Mouse (Mus musculus): Measurements from ENCODE around the gene Daw1. TPM values are rescaled to one million over a fixed set of nuclear protein-coding genes. Genes with fewer than 3 reads are reported as not detected.

Gene Daw1
- not detected in 2 replicates for polyA plus RNA-seq (2012; rRNA removed)

DNA sequence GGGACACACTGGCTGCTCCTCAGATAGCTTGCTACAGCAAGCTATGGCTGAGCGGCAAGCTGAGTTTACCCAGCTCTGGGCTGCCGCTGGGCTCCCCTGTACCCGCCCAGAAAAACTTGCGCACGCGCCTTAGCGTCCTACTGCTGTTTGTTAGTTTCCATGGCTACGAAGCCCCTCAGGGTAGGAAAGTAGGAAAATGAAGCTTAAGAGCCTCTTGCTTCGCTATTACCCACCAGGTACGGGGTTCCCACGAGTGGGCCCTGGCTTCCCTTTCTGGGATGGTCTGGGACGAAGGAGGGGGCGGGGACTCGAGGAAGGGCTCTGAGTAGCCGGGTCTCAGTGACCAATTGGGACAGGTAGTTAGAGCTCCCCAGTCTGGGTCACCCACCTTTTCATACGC is at the start of gene Daw1:
Daw1 (plus strand) TSS at position 150 of the 400 bp plus-strand sequence.
- Histone ChIP-seq H3K27me3 (ENCODE audit: control insufficient read depth, insufficient read depth, low read length) (no peaks in the 10 kb centered on the region), H3K4me3 (ENCODE audit: extremely low read depth, insufficient read depth, insufficient read length) (peak within 1 kb of the TSS; percentile 35), H3K27ac (ENCODE audit: insufficient read depth, low read length) (no peak within 1 kb of the TSS), H3K4me1 (ENCODE audit: control insufficient read depth, insufficient read depth, insufficient read length) (no peaks in the 10 kb centered on the region), H3K36me3 (ENCODE audit: control insufficient read depth, insufficient read depth, low read length) (no peaks in the 10 kb centered on the region)
- 5% methylated on average over 16 of the region's 16 CpGs for WGBS
- TF ChIP-seq CTCF (IDR thresholded peaks at IDR 0.05; ENCODE audit: extremely low read depth, insufficient read depth, insufficient read length, insufficient replicate concordance) = no peak
- no peak for TF ChIP-seq POLR2A (IDR thresholded peaks at IDR 0.05; ENCODE audit: low read depth, low read length)
- DNase-seq (ENCODE audit: low read depth in 1 of 2, low spot score in 2 of 2) = no peak

DNA sequence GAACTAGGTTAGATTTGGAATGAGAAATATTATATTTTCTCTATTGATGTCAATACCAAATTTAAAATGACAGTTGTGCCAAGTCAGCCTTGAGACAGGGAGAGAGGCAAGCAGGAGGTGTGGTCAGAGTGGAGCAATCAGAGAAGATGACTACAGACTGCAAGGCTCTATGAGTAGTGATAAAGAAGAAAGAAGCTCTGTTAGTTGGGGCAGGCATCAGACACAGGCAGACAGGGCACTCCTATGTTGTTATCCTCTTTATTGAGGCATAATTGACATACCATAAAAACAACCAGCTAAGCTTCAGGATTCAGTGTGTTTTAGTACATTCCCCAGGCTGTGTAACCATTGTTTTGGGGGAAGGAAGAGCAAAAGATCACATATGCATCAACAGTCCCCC is 48.6 kb upstream of the Daw1 start:
- Histone ChIP-seq H3K4me3 (ENCODE audit: extremely low read depth, insufficient read depth, insufficient read length) (no peak overlapping the region), H3K4me1 (ENCODE audit: control insufficient read depth, insufficient read depth, insufficient read length) (no peaks in the 10 kb centered on the region), H3K27ac (ENCODE audit: insufficient read depth, low read length) (no peak overlapping the region), H3K27me3 (ENCODE audit: control insufficient read depth, insufficient read depth, low read length) (no peaks in the 10 kb centered on the region), H3K36me3 (ENCODE audit: control insufficient read depth, insufficient read depth, low read length) (no peaks in the 10 kb centered on the region)
- TF ChIP-seq CTCF (IDR thresholded peaks at IDR 0.05; ENCODE audit: extremely low read depth, insufficient read depth, insufficient read length, insufficient replicate concordance) (no peak), POLR2A (IDR thresholded peaks at IDR 0.05; ENCODE audit: low read depth, low read length) (no peak)
- no peak for DNase-seq (ENCODE audit: low read depth in 1 of 2, low spot score in 2 of 2)

DNA sequence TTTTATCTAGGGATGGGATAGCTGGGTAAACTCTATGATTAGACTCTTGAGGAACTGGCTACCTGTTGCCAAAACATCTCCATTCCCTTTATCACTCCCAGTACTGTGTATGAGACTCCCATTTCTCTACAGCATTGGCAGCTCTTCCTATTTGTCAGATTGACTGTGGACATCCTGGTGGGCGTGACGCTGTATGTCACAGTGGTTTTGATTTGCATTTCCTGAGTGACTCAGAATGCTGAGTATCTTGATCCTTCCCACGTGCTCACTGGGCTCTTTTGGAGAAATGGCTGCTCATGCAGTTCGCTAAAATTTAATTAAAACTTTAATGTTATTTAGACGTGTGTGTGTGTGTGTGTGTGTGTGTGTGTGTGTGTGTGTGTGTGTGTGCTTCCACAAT is 47.8 kb upstream of the Daw1 start:
- Histone ChIP-seq H3K27ac (ENCODE audit: insufficient read depth, low read length) (no peak overlapping the region), H3K4me1 (ENCODE audit: control insufficient read depth, insufficient read depth, insufficient read length) (no peaks in the 10 kb centered on the region), H3K27me3 (ENCODE audit: control insufficient read depth, insufficient read depth, low read length) (no peaks in the 10 kb centered on the region), H3K4me3 (ENCODE audit: extremely low read depth, insufficient read depth, insufficient read length) (no peak overlapping the region), H3K36me3 (ENCODE audit: control insufficient read depth, insufficient read depth, low read length) (no peaks in the 10 kb centered on the region)
- DNase-seq (ENCODE audit: low read depth in 1 of 2, low spot score in 2 of 2) = no peak
- WGBS = 52% methylated on average over 5 of the region's 5 CpGs
- TF ChIP-seq CTCF (IDR thresholded peaks at IDR 0.05; ENCODE audit: extremely low read depth, insufficient read depth, insufficient read length, insufficient replicate concordance) (no peak), POLR2A (IDR thresholded peaks at IDR 0.05; ENCODE audit: low read depth, low read length) (no peak)

DNA sequence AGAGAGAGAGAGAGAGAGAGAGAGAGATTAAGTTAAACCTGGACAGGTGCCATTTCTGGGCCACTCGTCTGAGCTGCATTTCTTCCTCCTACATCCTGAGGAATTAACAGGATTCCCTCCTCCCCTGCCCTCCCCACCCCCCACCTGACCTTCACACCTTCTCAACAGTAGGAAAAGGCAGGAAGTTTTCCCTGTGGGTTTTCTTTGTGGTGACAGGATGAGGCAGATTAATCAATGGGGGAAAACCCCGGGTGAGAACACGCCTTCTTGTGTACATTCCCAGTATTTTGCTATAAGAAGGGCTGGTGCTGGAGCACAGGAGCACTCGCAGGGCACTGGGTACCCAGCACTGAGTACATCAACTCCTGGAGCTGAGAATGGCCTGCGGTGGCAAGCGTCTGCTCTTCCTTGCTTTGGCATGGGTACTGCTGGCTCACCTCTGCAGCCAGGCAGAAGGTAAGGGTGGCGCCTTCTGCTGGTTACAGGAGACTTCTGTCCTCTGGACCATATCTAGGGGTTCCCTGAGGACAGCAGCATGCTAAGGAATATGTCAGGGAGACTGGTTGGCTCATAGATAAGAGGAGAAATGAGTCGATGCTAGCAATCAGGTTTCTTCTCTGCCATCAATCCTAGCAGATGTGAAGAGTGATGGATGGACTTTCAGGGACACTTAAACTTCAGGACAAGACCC is 43.0 kb upstream of the Daw1 start, which contains the start of gene Ccl20:
Ccl20 (plus strand) TSS at position 320 of the 691 bp plus-strand sequence.
- no peak within 1 kb of the TSS for H3K4me3 ChIP-seq (ENCODE audit: extremely low read depth, insufficient read depth, insufficient read length)
- 41% methylated on average over 8 of the region's 8 CpGs for WGBS
- no peaks in the 10 kb centered on the region for H3K4me1 ChIP-seq (ENCODE audit: control insufficient read depth, insufficient read depth, insufficient read length)
- H3K36me3 ChIP-seq (ENCODE audit: control insufficient read depth, insufficient read depth, low read length) = no peaks in the 10 kb centered on the region
- DNase-seq (ENCODE audit: low read depth in 1 of 2, low spot score in 2 of 2) = no peak
- H3K27me3 ChIP-seq (ENCODE audit: control insufficient read depth, insufficient read depth, low read length) = no peaks in the 10 kb centered on the region
- H3K27ac ChIP-seq (ENCODE audit: insufficient read depth, low read length) = no peak within 1 kb of the TSS
- no peak for TF ChIP-seq CTCF (IDR thresholded peaks at IDR 0.05; ENCODE audit: extremely low read depth, insufficient read depth, insufficient read length, insufficient replicate concordance)
- no peak for TF ChIP-seq POLR2A (IDR thresholded peaks at IDR 0.05; ENCODE audit: low read depth, low read length)

DNA sequence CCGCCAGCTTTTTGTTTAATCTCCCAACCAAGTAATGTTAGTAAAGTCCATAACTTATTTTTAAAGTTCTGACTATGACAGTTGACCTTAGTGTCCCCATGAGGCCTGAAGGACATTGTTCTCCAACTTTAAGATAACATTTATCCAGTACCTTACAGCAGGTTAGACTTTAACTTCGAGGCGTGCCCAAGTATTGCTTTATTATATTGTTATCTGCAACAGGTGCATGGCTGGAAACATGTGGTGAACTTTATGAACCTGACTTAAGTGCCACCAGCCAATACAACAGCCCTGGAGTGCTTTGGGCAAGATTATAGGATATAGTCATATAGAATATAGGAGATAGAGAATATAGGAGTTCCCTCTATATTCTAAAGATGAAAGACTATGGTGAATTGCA is 42.3 kb upstream of the Daw1 start:
- no peaks in the 10 kb centered on the region for H3K4me1 ChIP-seq (ENCODE audit: control insufficient read depth, insufficient read depth, insufficient read length)
- no peak for DNase-seq (ENCODE audit: low read depth in 1 of 2, low spot score in 2 of 2)
- 89% methylated on average over 3 of the region's 3 CpGs for WGBS
- H3K27me3 ChIP-seq (ENCODE audit: control insufficient read depth, insufficient read depth, low read length) = no peaks in the 10 kb centered on the region
- no peak overlapping the region for H3K27ac ChIP-seq (ENCODE audit: insufficient read depth, low read length)
- H3K36me3 ChIP-seq (ENCODE audit: control insufficient read depth, insufficient read depth, low read length) = no peaks in the 10 kb centered on the region
- no peak for TF ChIP-seq POLR2A (IDR thresholded peaks at IDR 0.05; ENCODE audit: low read depth, low read length)
- TF ChIP-seq CTCF (IDR thresholded peaks at IDR 0.05; ENCODE audit: extremely low read depth, insufficient read depth, insufficient read length, insufficient replicate concordance) = no peak
- no peak overlapping the region for H3K4me3 ChIP-seq (ENCODE audit: extremely low read depth, insufficient read depth, insufficient read length)

- DNase-seq (ENCODE audit: low read depth in 1 of 2, low spot score in 2 of 2) = no peak
- H3K27me3 ChIP-seq (ENCODE audit: control insufficient read depth, insufficient read depth, low read length) = no peaks in the 10 kb centered on the region
- no peak overlapping the region for H3K4me3 ChIP-seq (ENCODE audit: extremely low read depth, insufficient read depth, insufficient read length)
- WGBS = 89% methylated on average over 7 of the region's 7 CpGs
- H3K36me3 ChIP-seq (ENCODE audit: control insufficient read depth, insufficient read depth, low read length) = no peaks in the 10 kb centered on the region
- H3K27ac ChIP-seq (ENCODE audit: insufficient read depth, low read length) = no peak overlapping the region
- TF ChIP-seq CTCF (IDR thresholded peaks at IDR 0.05; ENCODE audit: extremely low read depth, insufficient read depth, insufficient read length, insufficient replicate concordance) = no peak
- no peak for TF ChIP-seq POLR2A (IDR thresholded peaks at IDR 0.05; ENCODE audit: low read depth, low read length)
- no peaks in the 10 kb centered on the region for H3K4me1 ChIP-seq (ENCODE audit: control insufficient read depth, insufficient read depth, insufficient read length)
Observed at GRCm38 (mm10) chr1:83117661-83118060, 41.9 kb upstream of the Daw1 start.

- H3K4me1 ChIP-seq (ENCODE audit: control insufficient read depth, insufficient read depth, insufficient read length) = no peaks in the 10 kb centered on the region
- no peak for TF ChIP-seq CTCF (IDR thresholded peaks at IDR 0.05; ENCODE audit: extremely low read depth, insufficient read depth, insufficient read length, insufficient replicate concordance)
- no peak for TF ChIP-seq POLR2A (IDR thresholded peaks at IDR 0.05; ENCODE audit: low read depth, low read length)
- no peak for DNase-seq (ENCODE audit: low read depth in 1 of 2, low spot score in 2 of 2)
- no peaks in the 10 kb centered on the region for H3K27me3 ChIP-seq (ENCODE audit: control insufficient read depth, insufficient read depth, low read length)
- no peaks in the 10 kb centered on the region for H3K36me3 ChIP-seq (ENCODE audit: control insufficient read depth, insufficient read depth, low read length)
- no peak overlapping the region for H3K27ac ChIP-seq (ENCODE audit: insufficient read depth, low read length)
- no peak overlapping the region for H3K4me3 ChIP-seq (ENCODE audit: extremely low read depth, insufficient read depth, insufficient read length)
Observed at GRCm38 (mm10) chr1:83119903-83120302, 39.6 kb upstream of the Daw1 start.

Measured in spleen, adult 2 months (tissue).